Mouse (Mus musculus): ENCODE measurements around the gene Dtx3. TPM values are rescaled to one million over a fixed set of nuclear protein-coding genes. Genes with fewer than 3 reads are reported as not detected.

Gene Dtx3
- polyA plus RNA-seq (2021; fragmentation: Nextera tagmentation): 6.5 and 8.7 TPM in 2 replicates
- long read RNA-seq, experiment 1, transcript Dtx3-201 (6 exons, 1,944 nt): major isoform, 6 of 14 reads
- long read RNA-seq, experiment 1, partial matches to known transcripts: 6 of 14 reads
- long read RNA-seq, experiment 1, other reads (novel, unspliced or antisense): 1 of 14 reads
- long read RNA-seq, experiment 2, transcript Dtx3-204 (6 exons, 1,925 nt): minor isoform, 6 of 113 reads
- long read RNA-seq, experiment 2, transcript Dtx3-201 (6 exons, 1,944 nt): major isoform, 56 of 113 reads
- long read RNA-seq, experiment 2, transcript Dtx3-202 (5 exons, 1,994 nt): minor isoform, 10 of 113 reads
- long read RNA-seq, experiment 2, partial matches to known transcripts: 23 of 113 reads
- long read RNA-seq, experiment 2, other reads (novel, unspliced or antisense): 18 of 113 reads

GRCm38 (mm10) chr10:127195328-127196129 lies at the start of gene Dtx3:
TSS of gene Dtx3 (minus strand) at chr10:127195728.

GRCm38 (mm10) chr10:127211414-127211854 lies 15.9 kb upstream of the Dtx3 start, which contains the start of gene Pip4k2c:
TSS of gene Pip4k2c (minus strand) at chr10:127211585.

GRCm38 (mm10) chr10:127189651-127190381 lies 5.7 kb downstream of the Dtx3 start, which contains the start of gene Arhgef25:
TSS of gene Arhgef25 (minus strand) at chr10:127190083.

GRCm38 (mm10) chr10:127179871-127180694 lies 15.4 kb downstream of the Dtx3 start, which contains the start of gene Slc26a10:
TSS of gene Slc26a10 (minus strand) at chr10:127180645.

DNA sequence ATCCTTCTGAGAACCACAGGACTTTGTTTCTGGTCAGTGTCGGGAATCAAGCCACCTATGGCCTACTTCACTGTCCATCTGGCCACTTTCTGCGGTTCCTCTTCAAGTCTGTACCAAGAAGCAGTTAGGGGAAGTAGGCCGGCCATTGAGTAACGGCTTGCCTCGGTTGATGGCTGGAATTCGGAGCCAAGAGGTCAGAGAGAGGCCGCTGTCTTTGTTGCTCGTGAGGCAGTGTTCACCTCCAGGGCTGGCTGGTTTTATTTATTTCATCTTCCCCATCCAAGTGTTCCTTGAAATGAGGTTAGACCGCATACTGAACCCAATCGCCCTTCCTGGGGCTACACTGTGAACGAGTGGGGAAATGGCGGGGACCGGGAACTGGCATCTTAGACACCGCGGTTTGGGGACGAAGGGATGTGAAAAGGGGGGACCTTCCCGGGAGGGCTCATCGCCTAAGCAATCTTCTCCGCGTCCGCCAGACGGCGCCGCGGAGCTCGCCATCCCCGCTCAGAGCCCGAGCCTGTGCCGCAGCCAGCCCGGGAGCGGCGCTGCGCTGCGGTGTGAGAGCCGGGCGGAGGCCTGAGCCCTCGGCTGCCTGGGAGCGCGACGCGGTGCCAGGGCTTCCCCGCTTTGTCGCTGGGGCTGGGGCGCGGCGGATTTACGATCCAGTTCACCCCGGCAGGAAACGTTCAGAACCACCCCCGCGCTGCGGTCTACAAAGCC lies 30.7 kb downstream of the Dtx3 start, which contains the start of gene B4galnt1:
Gene B4galnt1, plus strand, starts transcription at position 595 of the 723 bp plus-strand sequence.

Other genes starting within 250 kb of the Dtx3 start
- 11.9 and 12.5 TPM in 2 replicates for gene Ctdsp2, start 217.0 kb downstream of the Dtx3 start, polyA plus RNA-seq (2021; fragmentation: Nextera tagmentation)
- 0.04 and 0.10 TPM in 2 replicates for gene Avil, start 195.0 kb downstream of the Dtx3 start, polyA plus RNA-seq (2021; fragmentation: Nextera tagmentation)
- gene Tsfm, start 164.9 kb downstream of the Dtx3 start, polyA plus RNA-seq (2021; fragmentation: Nextera tagmentation): 53.7 and 58.3 TPM in 2 replicates
- gene Mettl1, start 154.3 kb downstream of the Dtx3 start, polyA plus RNA-seq (2021; fragmentation: Nextera tagmentation): 7.8 and 9.2 TPM in 2 replicates
- 0.08 and 0.13 TPM in 2 replicates for gene Eef1akmt3, start 154.2 kb downstream of the Dtx3 start, polyA plus RNA-seq (2021; fragmentation: Nextera tagmentation)
- not detected in 2 replicates for gene Cyp27b1, start 147.5 kb downstream of the Dtx3 start, polyA plus RNA-seq (2021; fragmentation: Nextera tagmentation)
- 1.5 and 1.8 TPM in 2 replicates for gene March9, start 135.5 kb downstream of the Dtx3 start, polyA plus RNA-seq (2021; fragmentation: Nextera tagmentation)
- 99.0 and 101 TPM in 2 replicates for gene Cdk4, start 132.2 kb downstream of the Dtx3 start, polyA plus RNA-seq (2021; fragmentation: Nextera tagmentation)
- 50.4 and 58.3 TPM in 2 replicates for gene Tspan31, start 125.5 kb downstream of the Dtx3 start, polyA plus RNA-seq (2021; fragmentation: Nextera tagmentation)
- 22.4 and 25.7 TPM in 2 replicates for gene Agap2, start 120.4 kb downstream of the Dtx3 start, polyA plus RNA-seq (2021; fragmentation: Nextera tagmentation)
- gene Os9, start 74.6 kb downstream of the Dtx3 start, polyA plus RNA-seq (2021; fragmentation: Nextera tagmentation): 24.9 and 33.0 TPM in 2 replicates
- gene B4galnt1, start 30.5 kb downstream of the Dtx3 start, polyA plus RNA-seq (2021; fragmentation: Nextera tagmentation): 86.3 and 104 TPM in 2 replicates
- gene Slc26a10, start 15.1 kb downstream of the Dtx3 start, polyA plus RNA-seq (2021; fragmentation: Nextera tagmentation): 2.6 and 2.7 TPM in 2 replicates
- gene Arhgef25, start 5.6 kb downstream of the Dtx3 start, polyA plus RNA-seq (2021; fragmentation: Nextera tagmentation): 33.4 and 33.7 TPM in 2 replicates
- 76.9 and 80.5 TPM in 2 replicates for gene Pip4k2c, start 15.9 kb upstream of the Dtx3 start, polyA plus RNA-seq (2021; fragmentation: Nextera tagmentation)
- gene Kif5a, start 67.6 kb upstream of the Dtx3 start, polyA plus RNA-seq (2021; fragmentation: Nextera tagmentation): 133 and 152 TPM in 2 replicates
- 237 and 276 TPM in 2 replicates for gene Dctn2, start 70.6 kb upstream of the Dtx3 start, polyA plus RNA-seq (2021; fragmentation: Nextera tagmentation)
- gene Mbd6, start 93.3 kb upstream of the Dtx3 start, polyA plus RNA-seq (2021; fragmentation: Nextera tagmentation): 3.0 and 3.7 TPM in 2 replicates
- gene Mars, start 116.1 kb upstream of the Dtx3 start, polyA plus RNA-seq (2021; fragmentation: Nextera tagmentation): 49.6 and 52.6 TPM in 2 replicates
- 0.45 and 0.73 TPM in 2 replicates for gene Arhgap9, start 126.2 kb upstream of the Dtx3 start, polyA plus RNA-seq (2021; fragmentation: Nextera tagmentation)
- gene Gli1, start 146.2 kb upstream of the Dtx3 start, polyA plus RNA-seq (2021; fragmentation: Nextera tagmentation): 0.05 TPM in 1 of 2 replicates, not detected in the other
- gene Inhbe, start 158.7 kb upstream of the Dtx3 start, polyA plus RNA-seq (2021; fragmentation: Nextera tagmentation): not detected in 2 replicates
- not detected in 2 replicates for gene Inhbc, start 174.7 kb upstream of the Dtx3 start, polyA plus RNA-seq (2021; fragmentation: Nextera tagmentation)
- 41.5 and 45.4 TPM in 2 replicates for gene R3hdm2, start 184.6 kb upstream of the Dtx3 start, polyA plus RNA-seq (2021; fragmentation: Nextera tagmentation)